Mouse (Mus musculus) intestine, embryonic 14.5 days (tissue): Measurements from ENCODE around the gene Tspan11. TPM values are rescaled to one million over a fixed set of nuclear protein-coding genes. Genes with fewer than 3 reads are reported as not detected.

Source experiments
- ATAC-seq: fragments of 200-750 bp; cut with Nextera tagmentation; replicated peaks from 2 replicates; pipeline ENCODE4 v1.8.0; 2017; ENCODE audit warnings: low read depth, moderate number of reproducible peaks, moderate TSS enrichment, moderate library complexity; ENCODE audit not compliant: low FRiP score, low TSS enrichment
- DNase-seq: peaks from one replicate; pipeline ENCODE4 v3.0.0-alpha.2; 2018; ENCODE audit warnings: low spot score
- H3K27ac ChIP-seq: fragments of 300-500 bp; sonication (generic); 2 replicates; pipeline ENCODE4 v1.5.1; 2014; ENCODE audit warnings: low read depth, mild to moderate bottlenecking, control low read depth
- H3K27me3 ChIP-seq: fragments of 300-500 bp; sonication (generic); replicated peaks from 2 replicates; pipeline ENCODE4 v1.6.1; 2014; ENCODE audit warnings: low read length, control low read depth; ENCODE audit not compliant: control insufficient read depth, insufficient read depth
- H3K36me3 ChIP-seq: fragments of 300-500 bp; sonication (generic); 2 replicates; pipeline ENCODE4 v1.6.1; 2014; ENCODE audit warnings: low read length, control low read depth; ENCODE audit not compliant: control insufficient read depth, insufficient read depth
- H3K4me1 ChIP-seq: fragments of 300-500 bp; sonication (generic); replicated peaks from 2 replicates; pipeline ENCODE4 v1.6.1; 2014; ENCODE audit warnings: low read length, control low read depth, mixed read lengths; ENCODE audit not compliant: control insufficient read depth, insufficient read depth
- H3K4me2 ChIP-seq: fragments of 300-500 bp; sonication (generic); 2 replicates; pipeline ENCODE4 v1.6.1; 2014; ENCODE audit warnings: low read length
- H3K4me3 ChIP-seq: fragments of 300-500 bp; sonication (generic); 2 replicates; pipeline ENCODE4 v1.5.1; 2014; ENCODE audit warnings: low read depth, low read length, control low read depth, mixed read lengths
- H3K9ac ChIP-seq: fragments of 300-500 bp; sonication (generic); 2 replicates; pipeline ENCODE4 v1.6.1; 2014; ENCODE audit warnings: mild to moderate bottlenecking, low read length
- H3K9me3 ChIP-seq: fragments of 300-500 bp; sonication (generic); 2 replicates; pipeline ENCODE4 v1.6.1; 2016; ENCODE audit warnings: low read length, control low read depth; ENCODE audit not compliant: control insufficient read depth
- WGBS: fragments of 180-500 bp; shearing (Covaris S2); extraction: QIAGEN DNeasy Blood & Tissue Kit; methylation state at CpG from one replicate; pipeline ENCODE4 v1.1.7; 2014; 5-methylcytosine and 5-hydroxymethylcytosine counted together
- polyA plus RNA-seq: library from polyadenylated mRNA; unstranded; fragments of >200 nt; fragmentation: Nextera tagmentation; extraction: Ambion mirVana; gene quantifications from 2 replicates; pipeline ENCODE4 v1.2.1, GENCODE M21; 2014

The Tspan11 gene
- polyA plus RNA-seq, 1 experiment from 2014 or later = 4.1 TPM

DNA sequence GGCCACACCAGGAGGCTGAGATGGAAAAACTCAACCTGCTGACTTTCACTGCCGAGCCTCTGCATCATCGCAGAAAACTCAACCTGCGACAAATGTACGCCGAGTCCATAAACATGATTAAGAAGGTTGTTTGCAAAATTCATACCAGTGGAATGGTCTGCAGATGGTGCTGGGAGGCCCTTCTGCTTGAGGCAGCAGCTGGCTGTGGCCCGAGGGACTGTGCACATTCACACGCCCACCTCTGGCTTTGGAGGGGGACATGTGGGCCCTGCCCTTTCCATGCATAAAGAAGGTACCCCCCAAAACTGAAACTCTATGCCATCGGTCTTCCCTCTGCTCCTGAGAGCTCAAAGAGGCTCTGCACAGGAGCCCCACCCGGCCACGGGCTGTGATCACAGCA is 114.7 kb downstream of the Tspan11 start:
- ATAC-seq = no peak
- Histone ChIP-seq H3K4me2 (no peak overlapping the region), H3K27me3 (no peaks in the 10 kb centered on the region), H3K36me3 (no peaks in the 10 kb centered on the region), H3K9me3 (no peaks in the 10 kb centered on the region), H3K9ac (no peak overlapping the region), H3K4me3 (no peak overlapping the region), H3K27ac (peak overlapping the region; percentile 86; the same call in 1 of the 2 replicates), H3K4me1 (peaks cover 43% of the 10 kb centered on the region)
- 54% methylated on average over 10 of the region's 10 CpGs for WGBS
- no peak for DNase-seq

DNA sequence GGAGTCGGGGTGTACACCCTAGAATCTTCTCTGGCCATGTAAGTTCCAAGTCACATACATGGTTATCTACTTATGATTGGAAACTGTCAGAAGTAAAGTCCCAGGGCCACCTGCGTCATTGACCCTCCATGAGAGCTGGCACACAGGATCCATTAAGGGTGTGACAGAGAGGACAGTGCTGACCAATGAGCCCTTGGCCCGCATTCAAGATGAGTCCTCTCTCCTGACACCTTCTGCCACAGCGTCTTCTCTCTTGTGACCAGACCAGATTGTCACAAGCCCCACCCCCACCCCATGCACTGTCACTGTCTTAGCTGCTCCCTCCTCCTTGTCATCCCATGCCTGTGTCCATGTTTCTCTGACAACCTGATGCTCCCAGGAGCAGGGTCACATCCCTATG is 115.3 kb downstream of the Tspan11 start:
- DNase-seq (no peak), ATAC-seq (no peak)
- no peaks in the 10 kb centered on the region for H3K36me3 ChIP-seq
- H3K9me3 ChIP-seq = no peaks in the 10 kb centered on the region
- no peak overlapping the region for H3K4me3 ChIP-seq
- H3K27me3 ChIP-seq = no peaks in the 10 kb centered on the region
- 81% methylated on average over 4 of the region's 4 CpGs for WGBS
- H3K27ac ChIP-seq = peak overlapping the region; percentile 86
- no peak overlapping the region for H3K4me2 ChIP-seq
- H3K9ac ChIP-seq = no peak overlapping the region
- H3K4me1 ChIP-seq = peaks cover 43% of the 10 kb centered on the region

DNA sequence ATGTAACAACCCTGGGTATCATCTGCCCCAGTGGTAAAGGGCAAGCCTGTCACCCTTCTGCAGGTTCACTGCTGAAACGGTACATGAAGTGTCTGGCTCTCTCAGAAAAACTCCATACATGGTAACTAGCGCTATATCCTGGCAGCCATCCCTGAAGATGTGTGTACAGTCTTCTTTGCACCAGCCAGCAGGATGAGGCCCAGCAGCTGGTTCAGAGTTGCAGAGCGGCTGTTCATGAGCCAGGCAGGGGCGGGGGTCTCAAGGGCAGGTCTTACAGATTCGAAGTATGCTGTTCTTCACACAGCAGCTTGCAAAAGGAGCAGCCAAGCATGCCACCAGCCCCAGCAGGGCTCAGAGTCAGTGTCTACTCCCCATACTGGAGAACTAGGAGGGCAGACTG is 116.2 kb downstream of the Tspan11 start:
- no peak for DNase-seq
- Histone ChIP-seq H3K27me3 (no peaks in the 10 kb centered on the region), H3K4me3 (no peak overlapping the region), H3K9me3 (no peaks in the 10 kb centered on the region), H3K4me1 (peaks cover 49% of the 10 kb centered on the region), H3K9ac (0 out of 2 replicates have a peak overlapping the region, but pooled peaks have one; percentile 13), H3K36me3 (no peaks in the 10 kb centered on the region), H3K27ac (peak overlapping the region; percentile 86), H3K4me2 (no peak overlapping the region)
- no peak; the same call in 1 of the 2 replicates for ATAC-seq
- 26% methylated on average over 5 of the region's 5 CpGs for WGBS

Other genes with a start within 250 kb of the Tspan11 start
- gene Prmt8, start 118.1 kb upstream of the Tspan11 start, polyA plus RNA-seq = 0.19 and 0.35 TPM in 2 replicates